Comparison of ENCODE assay signal across 8 mouse cellular contexts in the genomic region with DNA sequence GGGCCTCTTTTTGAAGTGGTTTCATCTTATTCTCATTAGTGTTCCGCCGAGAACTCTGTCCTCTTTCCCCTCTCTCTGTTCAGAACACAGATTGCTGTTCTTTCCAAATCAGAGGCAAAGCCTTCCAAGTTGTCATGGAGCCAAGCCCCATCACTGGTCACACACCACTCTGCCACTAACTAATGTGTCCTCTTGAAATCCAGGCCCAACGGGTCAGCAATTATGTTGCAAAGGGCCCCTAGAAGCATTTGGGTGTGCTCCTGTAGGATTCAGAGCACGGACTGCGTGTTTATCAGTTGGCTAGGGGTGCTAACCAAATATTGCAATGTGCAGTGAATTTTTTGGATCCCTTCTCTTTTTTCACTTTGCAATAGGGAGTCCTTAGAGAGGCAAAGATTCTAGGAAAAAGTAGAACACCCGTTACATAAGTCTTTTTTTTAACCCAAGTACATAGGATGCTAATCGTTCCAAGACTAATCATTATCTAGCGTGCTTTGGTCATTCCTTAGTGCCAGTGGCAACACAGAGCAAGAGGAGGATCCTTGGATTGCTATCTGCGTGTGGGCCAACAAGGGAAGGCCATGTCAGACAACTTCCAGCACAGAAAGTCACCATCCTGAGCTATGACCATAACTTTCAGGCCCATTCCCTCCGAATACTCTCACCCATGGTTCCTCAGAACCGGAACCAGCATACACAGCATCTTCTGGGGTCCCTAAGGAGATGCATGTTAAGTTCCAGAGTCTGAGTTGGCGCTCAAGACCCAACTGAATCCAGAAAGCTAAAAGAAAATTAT.
DNase-seq lines count a peak whose midpoint lies in the region; ATAC-seq and TF ChIP-seq lines count a peak whose summit lies in the region.

No protein-coding gene starts in this region.

- H3K27me3 ChIP-seq in heart, embryonic 10.5 days (ENCODE audit: insufficient read depth, poor library complexity, severe bottlenecking), result no peaks in the 10 kb centered on the region
- H3K27me3 ChIP-seq in lung, postnatal 0 days (replicated peaks; ENCODE audit: insufficient read depth, low read length), result no peaks in the 10 kb centered on the region
- no peaks in the 10 kb centered on the region for H3K27me3 ChIP-seq in forebrain, embryonic 15.5 days

- H3K9ac ChIP-seq in lung, postnatal 0 days (replicated peaks; ENCODE audit: low read depth), result no peak overlapping the region
- no peak overlapping the region for H3K9ac ChIP-seq in forebrain, embryonic 15.5 days (replicated peaks)

- H3K4me1 ChIP-seq in heart, embryonic 10.5 days, result peaks cover 7% of the 10 kb centered on the region; the same call in 1 of the 2 replicates
- no peaks in the 10 kb centered on the region for H3K4me1 ChIP-seq in lung, postnatal 0 days (ENCODE audit: insufficient read depth, low read depth, low read length)
- H3K4me1 ChIP-seq in forebrain, embryonic 15.5 days, result peaks cover 15% of the 10 kb centered on the region

- H3K9me3 ChIP-seq in heart, embryonic 10.5 days, result no peaks in the 10 kb centered on the region
- H3K9me3 ChIP-seq in lung, postnatal 0 days (ENCODE audit: low read length), result no peaks in the 10 kb centered on the region
- H3K9me3 ChIP-seq in forebrain, embryonic 15.5 days, result no peaks in the 10 kb centered on the region

- no peak overlapping the region for H3K4me3 ChIP-seq in heart, embryonic 10.5 days
- no peak overlapping the region for H3K4me3 ChIP-seq in lung, postnatal 0 days (ENCODE audit: low read depth, low read length)
- H3K4me3 ChIP-seq in forebrain, embryonic 15.5 days, result no peak overlapping the region

- peak; percentile 90 to 91 for DNase-seq in heart, adult 18-20 months
- no peak for DNase-seq in heart, embryonic 10.5 days (ENCODE audit: low spot score)
- DNase-seq in brain, adult 2 months (ENCODE audit: low read depth, low spot score), result peak; percentile 60
- DNase-seq in heart, postnatal 36 days, result peak; percentile 74 to 83
- peak; percentile 92 for DNase-seq in lung, postnatal 0 days (ENCODE audit: low spot score)
- no peak for DNase-seq in natural killer cell, adult 2 months (ENCODE audit: low spot score in 2 of 2)
- DNase-seq in embryo, embryonic 10.5 days (ENCODE audit: low spot score), result no peak

- ATAC-seq in lung, postnatal 0 days, result peak; percentile 80
- ATAC-seq in forebrain, embryonic 15.5 days (replicated peaks), result no peak

- H3K36me3 ChIP-seq in heart, embryonic 10.5 days, result no peaks in the 10 kb centered on the region
- H3K36me3 ChIP-seq in lung, postnatal 0 days (ENCODE audit: insufficient read depth, low read length), result no peaks in the 10 kb centered on the region
- no peaks in the 10 kb centered on the region for H3K36me3 ChIP-seq in forebrain, embryonic 15.5 days

- peak; percentile 59 for TF ChIP-seq EP300 in lung, postnatal 0 days (IDR thresholded peaks at IDR 0.05)

- no peak for TF ChIP-seq CTCF in lung, postnatal 0 days (IDR thresholded peaks at IDR 0.05)

- H3K27ac ChIP-seq in heart, embryonic 10.5 days, result no peak overlapping the region
- H3K27ac ChIP-seq in lung, postnatal 0 days (ENCODE audit: low read length), result peak overlapping the region; percentile 55
- no peak overlapping the region for H3K27ac ChIP-seq in forebrain, embryonic 15.5 days (replicated peaks)

- no peak overlapping the region for H3K4me2 ChIP-seq in lung, postnatal 0 days (replicated peaks; ENCODE audit: low read depth, low read length)
- no peak overlapping the region for H3K4me2 ChIP-seq in forebrain, embryonic 15.5 days (replicated peaks)

- WGBS in heart, embryonic 10.5 days, result 89% methylated on average over 12 of the region's 12 CpGs
- 56% methylated on average over 12 of the region's 12 CpGs for WGBS in lung, postnatal 0 days
- 86% methylated on average over 12 of the region's 12 CpGs for WGBS in forebrain, embryonic 15.5 days

- intact Hi-C loops in heart, postnatal 36 days (cut with DNase I), result loop anchor here (10.0 kb wide), 1 partner anchor 239 kb away; no protein-coding TSS in a partner anchor

Comparison
In these comparisons a context has a peak if more than half of its experiments do, and no peak if none do; other contexts are left out.
1. DNase-seq: peak in heart, adult 18-20 months (2 of 2), brain, adult 2 months (single experiment), heart, postnatal 36 days (2 of 2) and lung, postnatal 0 days (single experiment); none in heart, embryonic 10.5 days (single experiment), natural killer cell, adult 2 months (0 of 2) and embryo, embryonic 10.5 days (single experiment).